Mouse (Mus musculus): ENCODE measurements around the gene Capzb. TPM values are rescaled to one million over a fixed set of nuclear protein-coding genes. Genes with fewer than 3 reads are reported as not detected.
A peak's percentile ranks its signal among the peaks of the same experiment; 100 is the strongest.

The Capzb gene
- total RNA-seq, 2 experiments from 2014 or later: 400 to 403 TPM

- DNase-seq (ENCODE audit: low spot score in 2 of 2): no peak
Observed at GRCm38 (mm10) chr4:139233755-139234254, 41.1 kb downstream of the Capzb start.

- DNase-seq (ENCODE audit: low spot score in 2 of 2): no peak
Observed at GRCm38 (mm10) chr4:139234261-139234660, 41.6 kb downstream of the Capzb start.

GRCm38 (mm10) chr4:139235556-139235955, 42.9 kb downstream of the Capzb start:
- no peak for DNase-seq (ENCODE audit: low spot score in 2 of 2)

- DNase-seq (ENCODE audit: low spot score in 2 of 2): no peak
Observed at GRCm38 (mm10) chr4:139238612-139239011, 45.9 kb downstream of the Capzb start.

GRCm38 (mm10) chr4:139240334-139240733, 47.6 kb downstream of the Capzb start:
- DNase-seq (ENCODE audit: low spot score in 2 of 2): no peak

- DNase-seq (ENCODE audit: low spot score in 2 of 2): no peak
Observed at GRCm38 (mm10) chr4:139241678-139242606, 49.2 kb downstream of the Capzb start.

- DNase-seq (ENCODE audit: low spot score in 2 of 2): no peak
Observed at GRCm38 (mm10) chr4:139242607-139242955, 49.9 kb downstream of the Capzb start.

GRCm38 (mm10) chr4:139244176-139244575, 51.5 kb downstream of the Capzb start:
- no peak for DNase-seq (ENCODE audit: low spot score in 2 of 2)

GRCm38 (mm10) chr4:139244766-139245165, 52.1 kb downstream of the Capzb start:
- no peak for DNase-seq (ENCODE audit: low spot score in 2 of 2)

GRCm38 (mm10) chr4:139245534-139245933, 52.8 kb downstream of the Capzb start:
- no peak for DNase-seq (ENCODE audit: low spot score in 2 of 2)

GRCm38 (mm10) chr4:139246130-139246877, 53.6 kb downstream of the Capzb start:
- DNase-seq (ENCODE audit: low spot score in 2 of 2): no peak

GRCm38 (mm10) chr4:139247966-139248365, 55.3 kb downstream of the Capzb start:
- DNase-seq (ENCODE audit: low spot score in 2 of 2): no peak

GRCm38 (mm10) chr4:139248736-139249135, 56.0 kb downstream of the Capzb start:
- no peak for DNase-seq (ENCODE audit: low spot score in 2 of 2)

GRCm38 (mm10) chr4:139250043-139250442, 57.3 kb downstream of the Capzb start:
- DNase-seq (ENCODE audit: low spot score in 2 of 2): no peak

- DNase-seq (ENCODE audit: low spot score in 2 of 2): no peak
Observed at GRCm38 (mm10) chr4:139250886-139251285, 58.2 kb downstream of the Capzb start.

- DNase-seq (ENCODE audit: low spot score in 2 of 2): peak in 1 of 2 experiments; percentile 81
Observed at GRCm38 (mm10) chr4:139252051-139252760, 59.5 kb downstream of the Capzb start.

- no peak for DNase-seq (ENCODE audit: low spot score in 2 of 2)
Observed at GRCm38 (mm10) chr4:139253206-139253605, 60.5 kb downstream of the Capzb start.

- no peak for DNase-seq (ENCODE audit: low spot score in 2 of 2)
Observed at GRCm38 (mm10) chr4:139256146-139256545, 63.4 kb downstream of the Capzb start.

- DNase-seq (ENCODE audit: low spot score in 2 of 2): no peak
Observed at GRCm38 (mm10) chr4:139256708-139257107, 64.0 kb downstream of the Capzb start.

GRCm38 (mm10) chr4:139258621-139259301, 66.1 kb downstream of the Capzb start:
- no peak for DNase-seq (ENCODE audit: low spot score in 2 of 2)
